Mouse (Mus musculus) layer of hippocampus, postnatal 25 days (tissue): Measurements from ENCODE around the gene A630095E13Rik. TPM values are rescaled to one million over a fixed set of nuclear protein-coding genes. Genes with fewer than 3 reads are reported as not detected.
A peak's percentile ranks its signal among the peaks of the same experiment; 100 is the strongest.
"Not testable (repeated sequence)": the region's sequence is repeated elsewhere in the genome, so short reads cannot be mapped to it uniquely, and the experiment has no call there.

Source experiments
- DNase-seq, 2 experiments: peaks; one replicate each; pipeline ENCODE4 v3.0.0; 2022; ENCODE audit warnings: mixed read lengths in 2 of 2, low spot score in 1 of 2; ENCODE audit errors: extremely low spot score in 1 of 2
- total RNA-seq, 2 experiments: library from RNA; stranded (reverse); gene quantifications; 2 replicates each; pipeline ENCODE4 v1.2.3; 2021

A630095E13Rik gene
- total RNA-seq = not detected

DNA sequence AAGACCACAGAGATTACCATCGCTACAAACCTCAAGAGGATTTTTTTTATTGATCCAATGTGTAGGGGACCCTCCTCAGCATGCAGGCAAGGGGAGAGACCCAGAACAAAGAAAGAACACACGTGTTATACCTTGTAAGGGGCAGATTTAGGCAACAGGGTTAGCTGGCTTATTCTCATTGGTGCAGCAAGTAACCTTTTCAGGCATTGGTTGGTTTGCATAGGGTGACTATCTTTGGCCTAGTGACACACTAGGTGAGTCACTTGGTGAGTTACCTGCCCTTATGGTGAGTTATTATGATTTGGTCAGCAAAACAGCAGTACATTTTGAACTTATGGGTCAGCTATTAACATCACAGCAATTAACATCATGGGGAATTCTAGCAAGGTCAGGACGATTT is at the start of gene A630095E13Rik:
Gene A630095E13Rik, minus strand, starts transcription at position 101 of the 400 bp plus-strand sequence.
- DNase-seq = not testable (repeated sequence)

DNA sequence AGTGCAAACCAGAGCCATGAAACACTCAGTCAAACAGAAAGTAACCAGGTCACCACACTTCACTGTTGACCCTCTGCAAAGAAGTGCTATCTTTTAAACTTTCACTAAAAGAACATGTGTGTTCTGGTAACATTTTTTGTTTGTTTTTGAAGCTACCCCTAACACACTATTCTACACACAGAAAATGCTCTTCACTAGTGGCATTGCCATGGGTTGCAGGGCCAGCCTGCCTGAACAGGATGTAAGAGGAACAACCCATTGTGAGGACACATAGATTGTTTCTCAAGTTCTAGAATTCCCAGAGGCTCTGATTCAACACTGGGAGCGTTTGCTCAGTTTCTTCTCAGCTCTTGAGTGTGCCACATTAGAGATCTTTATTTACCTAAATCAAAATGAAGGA is 49.7 kb upstream of the A630095E13Rik start, which contains the start of gene Acrv1:
Gene Acrv1, plus strand, starts transcription at position 301 of the 400 bp plus-strand sequence.
- no peak for DNase-seq

DNA sequence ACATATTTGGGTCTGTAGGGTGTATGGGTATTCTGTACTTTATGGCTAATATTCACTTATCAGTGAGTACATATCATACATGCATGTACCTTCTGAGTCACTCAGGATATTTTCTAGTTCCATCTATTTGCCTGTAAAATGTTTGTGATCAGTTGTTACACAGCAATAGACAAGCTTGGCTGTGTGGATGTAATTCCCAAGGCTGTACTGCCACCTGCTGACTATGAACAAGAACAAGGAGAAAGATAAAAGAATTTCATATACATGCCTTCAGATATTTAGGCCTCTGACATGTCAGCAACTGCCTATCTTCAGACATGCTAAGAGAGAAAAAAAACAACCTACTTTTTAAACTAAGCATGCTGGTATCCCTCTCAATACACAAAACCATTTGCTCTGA is 44.2 kb upstream of the A630095E13Rik start:
- peak in 1 of 2 experiments; percentile 6 for DNase-seq

DNA sequence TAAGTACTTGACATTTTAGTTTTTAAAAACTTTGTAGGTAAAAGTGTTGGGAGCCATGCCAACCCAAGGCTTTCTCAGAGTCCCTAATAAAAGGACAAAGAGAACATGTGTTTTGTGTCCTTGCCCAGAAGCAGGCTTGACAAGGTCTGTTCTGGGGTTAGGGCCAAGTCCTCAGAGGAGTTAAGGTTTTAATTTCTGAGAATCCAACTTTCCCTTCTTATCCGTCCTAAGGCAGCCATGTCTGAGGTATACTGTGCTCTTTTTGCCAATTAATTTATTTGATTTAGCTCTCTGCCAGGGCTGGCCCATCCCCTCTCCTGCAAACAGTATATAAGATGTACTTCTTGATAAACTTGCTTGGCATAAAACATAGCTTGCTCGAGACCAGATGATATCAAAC is 38.2 kb upstream of the A630095E13Rik start:
- DNase-seq = no peak

Other genes starting within 250 kb of the A630095E13Rik start
- not detected for gene Gm7257, start 211.5 kb downstream of the A630095E13Rik start, total RNA-seq
- gene Gm9513, start 167.7 kb downstream of the A630095E13Rik start, total RNA-seq = not detected
- gene Gm5615, start 101.4 kb downstream of the A630095E13Rik start, total RNA-seq = not detected
- gene Gm17689, start 60.7 kb downstream of the A630095E13Rik start, total RNA-seq = not detected
- not detected for gene Acrv1, start 49.8 kb upstream of the A630095E13Rik start, total RNA-seq
- gene Chek1, start 83.7 kb upstream of the A630095E13Rik start, total RNA-seq = 1 to 10 TPM; 2.1 TPM
- gene Stt3a, start 124.3 kb upstream of the A630095E13Rik start, total RNA-seq = 10 to 100 TPM; 66.8 to 84.0 TPM
- 100 to 1,000 TPM; 101 to 104 TPM for gene Ei24, start 154.0 kb upstream of the A630095E13Rik start, total RNA-seq
- 100 to 1,000 TPM; 301 to 329 TPM for gene Fez1, start 178.5 kb upstream of the A630095E13Rik start, total RNA-seq